Mouse (Mus musculus): ENCODE data around the gene Tcf7l1. TPM values are rescaled to one million over a fixed set of nuclear protein-coding genes. Genes with fewer than 3 reads are reported as not detected.

The Tcf7l1 gene
- total RNA-seq, 2 experiments from 2014 or later, result 8.2 to 9.2 TPM

- DNase-seq, result no peak
Observed at GRCm38 (mm10) chr6:72590111-72590510, 198.9 kb downstream of the Tcf7l1 start.

- no peak for DNase-seq
Observed at GRCm38 (mm10) chr6:72588307-72588706, 200.7 kb downstream of the Tcf7l1 start.

GRCm38 (mm10) chr6:72586701-72587100, 202.4 kb downstream of the Tcf7l1 start:
- no peak for DNase-seq

GRCm38 (mm10) chr6:72584154-72584553, 204.9 kb downstream of the Tcf7l1 start:
- DNase-seq, result no peak

GRCm38 (mm10) chr6:72583211-72583839, 205.7 kb downstream of the Tcf7l1 start:
- no peak for DNase-seq

- peak; percentile 40 to 62 for DNase-seq
Observed at GRCm38 (mm10) chr6:72581625-72582382, 207.2 kb downstream of the Tcf7l1 start.

Other genes with a start within 250 kb of the Tcf7l1 start
- gene Capg, start 244.9 kb downstream of the Tcf7l1 start, total RNA-seq (2021), result 10 to 100 TPM in 1 of 2 experiments, 1 to 10 TPM in 1; 9.4 to 11.9 TPM
- gene Elmod3, start 190.8 kb downstream of the Tcf7l1 start, total RNA-seq (2021), result 10 to 100 TPM; 11.6 to 12.6 TPM
- 100 to 1,000 TPM; 199 to 208 TPM for gene Retsat, start 190.8 kb downstream of the Tcf7l1 start, total RNA-seq (2021)
- 10 to 100 TPM; 61.4 to 72.6 TPM for gene Tgoln1, start 172.3 kb downstream of the Tcf7l1 start, total RNA-seq (2021)
- 100 to 1,000 TPM in 1 of 2 experiments, 10 to 100 TPM in 1; 97.7 to 104 TPM for gene Kcmf1, start 110.7 kb upstream of the Tcf7l1 start, total RNA-seq (2021)
- 100 to 1,000 TPM in 1 of 2 experiments, 10 to 100 TPM in 1; 99.1 to 111 TPM for gene Tmsb10, start 169.5 kb upstream of the Tcf7l1 start, total RNA-seq (2021)

Measured in heart, adult 18-20 months (tissue).